Mouse (Mus musculus): ENCODE measurements around the gene Atp1b1. TPM values are rescaled to one million over a fixed set of nuclear protein-coding genes. Genes with fewer than 3 reads are reported as not detected.

Gene Atp1b1
- total and polyA plus RNA-seq, 3 experiments = 0.23 to 0.43 TPM; not detected in 1

GRCm38 (mm10) chr1:164446535-164446934 lies 11.6 kb downstream of the Atp1b1 start:
- no peak for DNase-seq (ENCODE audit: low read depth, low spot score)
- H3K9me3 ChIP-seq (replicated peaks; ENCODE audit: insufficient read depth, low read length) = no peaks in the 10 kb centered on the region
- no peak overlapping the region for H3K4me3 ChIP-seq (ENCODE audit: control insufficient read depth in 1 of 2, insufficient read depth in 1 of 2, low read depth in 2 of 2, low read length in 2 of 2)
- no peak overlapping the region for H3K27ac ChIP-seq (ENCODE audit: control insufficient read depth, low read depth, low read length)
- TF ChIP-seq MEF2A (IDR thresholded peaks at IDR 0.05; ENCODE audit: extremely low read depth, insufficient replicate concordance, low read depth, low read length, poor library complexity, severe bottlenecking) = no peak
- no peak for TF ChIP-seq POLR2AphosphoS5 (IDR thresholded peaks at IDR 0.05; ENCODE audit: borderline replicate concordance, low read depth, low read length)
- TF ChIP-seq ZNF384 (IDR thresholded peaks at IDR 0.05; ENCODE audit: low read depth, low read length) = no peak
- TF ChIP-seq HCFC1 (IDR thresholded peaks at IDR 0.05; ENCODE audit: low read depth, low read length) = no peak
- TF ChIP-seq CHD1 (IDR thresholded peaks at IDR 0.05; ENCODE audit: low read depth, low read length) = no peak
- no peak for TF ChIP-seq MAFK (IDR thresholded peaks at IDR 0.05; ENCODE audit: borderline replicate concordance, low read depth, low read length)
- no peak for TF ChIP-seq SMC3 (IDR thresholded peaks at IDR 0.05; ENCODE audit: low read depth, low read length)
- TF ChIP-seq POLR2A (IDR thresholded peaks at IDR 0.05; ENCODE audit: control insufficient read depth in 1 of 2, insufficient read depth in 1 of 2, low read depth in 1 of 2, low read length in 2 of 2, poor library complexity in 1 of 2) = no peak
- no peak for TF ChIP-seq TCF12 (IDR thresholded peaks at IDR 0.05; ENCODE audit: low read depth, low read length)
- no peak for TF ChIP-seq GABPA (IDR thresholded peaks at IDR 0.05; ENCODE audit: low read depth, low read length)
- no peak for TF ChIP-seq POLR2AphosphoS2 (IDR thresholded peaks at IDR 0.05; ENCODE audit: low read length)
- no peak for TF ChIP-seq NELFE (IDR thresholded peaks at IDR 0.05; ENCODE audit: low read depth, low read length)
- TF ChIP-seq ETS1 (IDR thresholded peaks at IDR 0.05; ENCODE audit: low read depth, low read length) = no peak
- no peak for TF ChIP-seq TAL1 (IDR thresholded peaks at IDR 0.05; ENCODE audit: low read length)
- TF ChIP-seq SIN3A (IDR thresholded peaks at IDR 0.05; ENCODE audit: low read length) = no peak
- TF ChIP-seq CTCF (IDR thresholded peaks at IDR 0.05 in 2 of 3, conservative IDR thresholded peaks at IDR 0.05 in 1 of 3; ENCODE audit: control insufficient read depth in 1 of 3, insufficient read depth in 1 of 3, low read depth in 2 of 3, low read length in 3 of 3, poor library complexity in 1 of 3, severe bottlenecking in 1 of 3) = no peak
- no peak for TF ChIP-seq ELF1 (IDR thresholded peaks at IDR 0.05; ENCODE audit: low read depth, low read length)
- no peak for TF ChIP-seq CHD2 (IDR thresholded peaks at IDR 0.05; ENCODE audit: low read length)
- TF ChIP-seq BHLHE40 (IDR thresholded peaks at IDR 0.05; ENCODE audit: borderline replicate concordance, low read depth, low read length) = no peak
- no peak for TF ChIP-seq ZKSCAN1 (IDR thresholded peaks at IDR 0.05; ENCODE audit: low read depth, low read length)
- no peaks in the 10 kb centered on the region for H3K27me3 ChIP-seq (ENCODE audit: control insufficient read depth in 1 of 2, insufficient read depth in 2 of 2, low read length in 2 of 2)
- peaks cover 0 to 2% of the 10 kb centered on the region in 2 experiments; a peak in 1 of 4 replicates for H3K4me1 ChIP-seq (ENCODE audit: control insufficient read depth in 1 of 2, insufficient read depth in 2 of 2, low read length in 2 of 2)
- H3K79me2 ChIP-seq (ENCODE audit: control insufficient read depth, insufficient read depth, low read length, poor library complexity) = no peaks in the 10 kb centered on the region
- H3K9ac ChIP-seq (ENCODE audit: control insufficient read depth, low read depth, low read length, poor library complexity, severe bottlenecking) = no peak overlapping the region
- no peaks in the 10 kb centered on the region for H3K36me3 ChIP-seq (ENCODE audit: control insufficient read depth in 1 of 2, insufficient read depth in 2 of 2, low read length in 2 of 2)

- DNase-seq (ENCODE audit: low read depth, low spot score) = no peak
- no peaks in the 10 kb centered on the region for H3K27me3 ChIP-seq (ENCODE audit: control insufficient read depth in 1 of 2, insufficient read depth in 2 of 2, low read length in 2 of 2)
- peaks cover 0 to 6% of the 10 kb centered on the region in 2 experiments; a peak in 1 of 4 replicates for H3K4me1 ChIP-seq (ENCODE audit: control insufficient read depth in 1 of 2, insufficient read depth in 2 of 2, low read length in 2 of 2)
- no peaks in the 10 kb centered on the region for H3K36me3 ChIP-seq (ENCODE audit: control insufficient read depth in 1 of 2, insufficient read depth in 2 of 2, low read length in 2 of 2)
- no peak overlapping the region for H3K27ac ChIP-seq (ENCODE audit: control insufficient read depth, low read depth, low read length)
- no peaks in the 10 kb centered on the region for H3K9me3 ChIP-seq (replicated peaks; ENCODE audit: insufficient read depth, low read length)
- H3K79me2 ChIP-seq (ENCODE audit: control insufficient read depth, insufficient read depth, low read length, poor library complexity) = no peaks in the 10 kb centered on the region
- H3K4me3 ChIP-seq (ENCODE audit: control insufficient read depth in 1 of 2, insufficient read depth in 1 of 2, low read depth in 2 of 2, low read length in 2 of 2) = no peak overlapping the region
- H3K9ac ChIP-seq (ENCODE audit: control insufficient read depth, low read depth, low read length, poor library complexity, severe bottlenecking) = no peak overlapping the region
- TF ChIP-seq CTCF (IDR thresholded peaks at IDR 0.05 in 2 of 3, conservative IDR thresholded peaks at IDR 0.05 in 1 of 3; ENCODE audit: control insufficient read depth in 1 of 3, insufficient read depth in 1 of 3, low read depth in 2 of 3, low read length in 3 of 3, poor library complexity in 1 of 3, severe bottlenecking in 1 of 3) (no peak), JUND (IDR thresholded peaks at IDR 0.05; ENCODE audit: low read depth, low read length) (no peak), GATA1 (IDR thresholded peaks at IDR 0.05; ENCODE audit: low read depth, low read length) (no peak), TBP (IDR thresholded peaks at IDR 0.05; ENCODE audit: low read depth, low read length) (no peak), MEF2A (IDR thresholded peaks at IDR 0.05; ENCODE audit: extremely low read depth, insufficient replicate concordance, low read depth, low read length, poor library complexity, severe bottlenecking) (no peak), NELFE (IDR thresholded peaks at IDR 0.05; ENCODE audit: low read depth, low read length) (no peak), POLR2AphosphoS5 (IDR thresholded peaks at IDR 0.05; ENCODE audit: borderline replicate concordance, low read depth, low read length) (no peak), POLR2A (IDR thresholded peaks at IDR 0.05; ENCODE audit: control insufficient read depth in 1 of 2, insufficient read depth in 1 of 2, low read depth in 1 of 2, low read length in 2 of 2, poor library complexity in 1 of 2) (no peak), RCOR1 (IDR thresholded peaks at IDR 0.05; ENCODE audit: low read depth, low read length) (no peak), KAT2A (conservative IDR thresholded peaks at IDR 0.05; ENCODE audit: low read depth, low read length) (no peak), BHLHE40 (IDR thresholded peaks at IDR 0.05; ENCODE audit: borderline replicate concordance, low read depth, low read length) (no peak), RAD21 (IDR thresholded peaks at IDR 0.05; ENCODE audit: low read depth, low read length) (no peak), CHD2 (IDR thresholded peaks at IDR 0.05; ENCODE audit: low read length) (no peak), ZC3H11A (IDR thresholded peaks at IDR 0.05; ENCODE audit: low read depth, low read length) (no peak), NRF1 (IDR thresholded peaks at IDR 0.05; ENCODE audit: insufficient read depth, low read depth, low read length, poor library complexity, severe bottlenecking) (no peak), ELF1 (IDR thresholded peaks at IDR 0.05; ENCODE audit: low read depth, low read length) (no peak), EP300 (IDR thresholded peaks at IDR 0.05; ENCODE audit: low read depth in 1 of 2, low read length in 2 of 2) (no peak), SMC3 (IDR thresholded peaks at IDR 0.05; ENCODE audit: low read depth, low read length) (no peak)
These were observed 12.5 kb downstream of the Atp1b1 start for GRCm38 (mm10) chr1:164445620-164446162.

Data from MEL (cell line).